Mouse (Mus musculus) midbrain, embryonic 11.5 days (tissue): ENCODE measurements around the gene Fank1. TPM values are rescaled to one million over a fixed set of nuclear protein-coding genes. Genes with fewer than 3 reads are reported as not detected.

Experiments used
- ATAC-seq: fragments of 200-750 bp; cut with Nextera tagmentation; 2 replicates; pipeline ENCODE4 v1.8.0; 2017; ENCODE audit warnings: moderate TSS enrichment, moderate library complexity; ENCODE audit not compliant: low FRiP score
- DNase-seq: peaks from one replicate; pipeline ENCODE4 v3.0.0; 2015; ENCODE audit warnings: low spot score; ENCODE audit errors: missing footprints
- H3K27ac ChIP-seq: fragments of 300-500 bp; sonication (generic); 2 replicates; pipeline ENCODE4 v1.5.1; 2014; ENCODE audit warnings: low read depth, low read length
- H3K27me3 ChIP-seq: fragments of 300-500 bp; sonication (generic); 2 replicates; pipeline ENCODE4 v1.6.1; 2014; ENCODE audit warnings: mild to moderate bottlenecking, low read length, moderate library complexity, mixed read lengths; ENCODE audit not compliant: control insufficient read depth, insufficient read depth
- H3K36me3 ChIP-seq: fragments of 300-500 bp; sonication (generic); 2 replicates; pipeline ENCODE4 v1.6.1; 2014; ENCODE audit warnings: mild to moderate bottlenecking, low read length, moderate library complexity, mixed read lengths; ENCODE audit not compliant: control insufficient read depth, insufficient read depth
- H3K4me1 ChIP-seq: fragments of 300-500 bp; sonication (generic); 2 replicates; pipeline ENCODE4 v1.6.1; 2014; ENCODE audit warnings: low read length; ENCODE audit not compliant: control insufficient read depth, insufficient read depth
- H3K4me2 ChIP-seq: fragments of 300-500 bp; sonication (generic); 2 replicates; pipeline ENCODE4 v1.6.1; 2014; ENCODE audit warnings: mild to moderate bottlenecking, moderate library complexity
- H3K4me3 ChIP-seq: fragments of 300-500 bp; sonication (generic); 2 replicates; pipeline ENCODE4 v1.5.1; 2014; ENCODE audit warnings: low read depth, low read length
- H3K9ac ChIP-seq: fragments of 300-500 bp; sonication (generic); 2 replicates; pipeline ENCODE4 v1.6.1; 2014; ENCODE audit warnings: low read length
- H3K9me3 ChIP-seq: fragments of 300-500 bp; sonication (generic); 2 replicates; pipeline ENCODE4 v1.6.1; 2016; ENCODE audit warnings: low read length; ENCODE audit not compliant: control insufficient read depth
- WGBS: fragments of 180-500 bp; shearing (Covaris S2); extraction: QIAGEN DNeasy Blood & Tissue Kit; methylation state at CpG from one replicate; pipeline ENCODE4 v1.1.7; 2014; 5-methylcytosine and 5-hydroxymethylcytosine counted together
- polyA plus RNA-seq: library from polyadenylated mRNA; unstranded; fragments of >200 nt; fragmentation: Nextera tagmentation; extraction: Ambion mirVana; gene quantifications from 2 replicates; pipeline ENCODE4 v1.2.1, GENCODE M21; 2014

Gene Fank1
- polyA plus RNA-seq, 1 experiment from 2014 or later = 1.6 TPM

- Histone ChIP-seq H3K36me3 (no peaks in the 10 kb centered on the region), H3K9ac (no peak overlapping the region), H3K27ac (no peak overlapping the region), H3K9me3 (peaks cover 4% of the 10 kb centered on the region; the same call in 1 of the 2 replicates), H3K4me1 (peaks cover 19% of the 10 kb centered on the region; the same call in 1 of the 2 replicates), H3K4me3 (no peak overlapping the region), H3K27me3 (no peaks in the 10 kb centered on the region), H3K4me2 (no peak overlapping the region)
- WGBS = 86% methylated on average over 6 of the region's 6 CpGs
- ATAC-seq (no peak), DNase-seq (no peak)
These were observed 14.0 kb upstream of the Fank1 start for GRCm38 (mm10) chr7:133762696-133763095.

GRCm38 (mm10) chr7:133764425-133764824 lies 12.2 kb upstream of the Fank1 start:
- Histone ChIP-seq H3K27me3 (no peaks in the 10 kb centered on the region), H3K36me3 (no peaks in the 10 kb centered on the region), H3K9me3 (peaks cover 4% of the 10 kb centered on the region; the same call in 1 of the 2 replicates), H3K4me1 (peaks cover 6% of the 10 kb centered on the region; the same call in 1 of the 2 replicates), H3K9ac (no peak overlapping the region), H3K4me3 (no peak overlapping the region), H3K27ac (no peak overlapping the region), H3K4me2 (no peak overlapping the region)
- DNase-seq (no peak), ATAC-seq (no peak)
- WGBS = 93% methylated on average over 2 of the region's 2 CpGs

- 63% methylated on average over 10 of the region's 10 CpGs for WGBS
- Histone ChIP-seq H3K9me3 (peaks cover 4% of the 10 kb centered on the region; the same call in 1 of the 2 replicates), H3K4me2 (no peak overlapping the region), H3K27me3 (no peaks in the 10 kb centered on the region), H3K4me3 (no peak overlapping the region), H3K36me3 (no peaks in the 10 kb centered on the region), H3K9ac (no peak overlapping the region; the same call in 1 of the 2 replicates), H3K27ac (no peak overlapping the region), H3K4me1 (peaks cover 3% of the 10 kb centered on the region; the same call in 1 of the 2 replicates)
- DNase-seq = no peak
- no peak for ATAC-seq
These were observed 11.3 kb upstream of the Fank1 start for GRCm38 (mm10) chr7:133765240-133765848.

GRCm38 (mm10) chr7:133765849-133766243 lies 10.8 kb upstream of the Fank1 start:
- 73% methylated on average over 13 of the region's 13 CpGs for WGBS
- no peak overlapping the region for H3K4me3 ChIP-seq
- DNase-seq (no peak), ATAC-seq (no peak)
- H3K4me2 ChIP-seq = no peak overlapping the region
- peaks cover 3% of the 10 kb centered on the region; the same call in 1 of the 2 replicates for H3K4me1 ChIP-seq
- H3K36me3 ChIP-seq = no peaks in the 10 kb centered on the region
- H3K9me3 ChIP-seq = peaks cover 4% of the 10 kb centered on the region; the same call in 1 of the 2 replicates
- H3K9ac ChIP-seq = no peak overlapping the region; the same call in 1 of the 2 replicates
- no peaks in the 10 kb centered on the region for H3K27me3 ChIP-seq
- H3K27ac ChIP-seq = no peak overlapping the region

- DNase-seq (no peak), ATAC-seq (no peak)
- H3K9ac ChIP-seq = no peak overlapping the region
- 87% methylated on average over 4 of the region's 4 CpGs for WGBS
- H3K27me3 ChIP-seq = no peaks in the 10 kb centered on the region
- H3K4me3 ChIP-seq = no peak overlapping the region
- no peaks in the 10 kb centered on the region for H3K9me3 ChIP-seq
- no peak overlapping the region for H3K27ac ChIP-seq
- no peaks in the 10 kb centered on the region for H3K36me3 ChIP-seq
- no peak overlapping the region for H3K4me2 ChIP-seq
- H3K4me1 ChIP-seq = peaks cover 3% of the 10 kb centered on the region; the same call in 1 of the 2 replicates
These were observed 8.6 kb upstream of the Fank1 start for GRCm38 (mm10) chr7:133768027-133768426.

- H3K9me3 ChIP-seq = no peaks in the 10 kb centered on the region
- ATAC-seq (no peak), DNase-seq (no peak)
- H3K9ac ChIP-seq = no peak overlapping the region
- H3K4me2 ChIP-seq = no peak overlapping the region
- peaks cover 3% of the 10 kb centered on the region; the same call in 1 of the 2 replicates for H3K4me1 ChIP-seq
- no peak overlapping the region for H3K4me3 ChIP-seq
- 76% methylated on average over 5 of the region's 5 CpGs for WGBS
- H3K27me3 ChIP-seq = no peaks in the 10 kb centered on the region
- no peaks in the 10 kb centered on the region for H3K36me3 ChIP-seq
- H3K27ac ChIP-seq = no peak overlapping the region
These were observed 8.1 kb upstream of the Fank1 start for GRCm38 (mm10) chr7:133768517-133768916.

- Histone ChIP-seq H3K27ac (no peak overlapping the region), H3K36me3 (no peaks in the 10 kb centered on the region), H3K4me1 (peaks cover 4% of the 10 kb centered on the region; the same call in 1 of the 2 replicates), H3K4me3 (no peak overlapping the region), H3K4me2 (no peak overlapping the region), H3K9ac (no peak overlapping the region), H3K9me3 (no peaks in the 10 kb centered on the region), H3K27me3 (no peaks in the 10 kb centered on the region)
- no peak for DNase-seq
- 76% methylated on average over 5 of the region's 5 CpGs for WGBS
- no peak for ATAC-seq
These were observed 1.5 kb upstream of the Fank1 start for GRCm38 (mm10) chr7:133775179-133775578.

- Histone ChIP-seq H3K9ac (peak overlapping the region; percentile 84), H3K4me3 (peak overlapping the region; percentile 87), H3K27me3 (no peaks in the 10 kb centered on the region), H3K4me2 (peak overlapping the region; percentile 86), H3K9me3 (no peaks in the 10 kb centered on the region), H3K27ac (no peak overlapping the region), H3K4me1 (peaks cover 4% of the 10 kb centered on the region; the same call in 1 of the 2 replicates), H3K36me3 (no peaks in the 10 kb centered on the region)
- DNase-seq (peak; percentile 92), ATAC-seq (peak; percentile 74)
- WGBS = 4% methylated on average over 38 of the region's 38 CpGs
These were observed 650 bp upstream of the Fank1 start for GRCm38 (mm10) chr7:133775796-133776625.

- no peaks in the 10 kb centered on the region for H3K36me3 ChIP-seq
- no peak for ATAC-seq
- no peak for DNase-seq
These were observed 4.9 kb downstream of the Fank1 start for GRCm38 (mm10) chr7:133781583-133781982.

More at GRCm38 (mm10) chr7:133781583-133781982, 4.9 kb downstream of the Fank1 start:
- Histone ChIP-seq H3K4me2 (no peak overlapping the region), H3K9me3 (no peaks in the 10 kb centered on the region), H3K4me3 (no peak overlapping the region), H3K4me1 (no peaks in the 10 kb centered on the region), H3K27me3 (no peaks in the 10 kb centered on the region), H3K9ac (no peak overlapping the region), H3K27ac (no peak overlapping the region)
- WGBS = 67% methylated on average over 6 of the region's 6 CpGs
